Mouse (Mus musculus) hindbrain, embryonic 16.5 days (tissue): Measurements from ENCODE around the gene Rpl23a. TPM values are rescaled to one million over a fixed set of nuclear protein-coding genes. Genes with fewer than 3 reads are reported as not detected.

Experiments
- ATAC-seq: fragments of 200-750 bp; cut with Nextera tagmentation; 2 replicates; pipeline ENCODE4 v1.8.0; 2017; ENCODE audit warnings: moderate TSS enrichment, moderate library complexity
- H3K27ac ChIP-seq: fragments of 300-500 bp; sonication (generic); 2 replicates; pipeline ENCODE4 v1.5.1; 2014; ENCODE audit warnings: low read depth, mild to moderate bottlenecking, control low read depth, low read length, moderate library complexity
- H3K27me3 ChIP-seq: fragments of 300-500 bp; sonication (generic); replicated peaks from 2 replicates; pipeline ENCODE4 v1.6.1; 2014; ENCODE audit warnings: low read length; ENCODE audit not compliant: control insufficient read depth, insufficient read depth
- H3K36me3 ChIP-seq: fragments of 300-500 bp; sonication (generic); 2 replicates; pipeline ENCODE4 v1.6.1; 2014; ENCODE audit warnings: mild to moderate bottlenecking, low read length, moderate library complexity, mixed read lengths; ENCODE audit not compliant: control insufficient read depth, insufficient read depth
- H3K4me1 ChIP-seq: fragments of 300-500 bp; sonication (generic); 2 replicates; pipeline ENCODE4 v1.6.1; 2014; ENCODE audit warnings: low read depth, low read length; ENCODE audit not compliant: control insufficient read depth, insufficient read depth
- H3K4me2 ChIP-seq: fragments of 300-500 bp; sonication (generic); 2 replicates; pipeline ENCODE4 v1.6.1; 2014; ENCODE audit warnings: mild to moderate bottlenecking, low read length, control low read depth, moderate library complexity
- H3K4me3 ChIP-seq: fragments of 300-500 bp; sonication (generic); 2 replicates; pipeline ENCODE4 v1.5.1; 2014; ENCODE audit warnings: mild to moderate bottlenecking, low read length, control low read depth, moderate library complexity
- H3K9ac ChIP-seq: fragments of 300-500 bp; sonication (generic); 2 replicates; pipeline ENCODE4 v1.6.1; 2014; ENCODE audit warnings: low read depth, mild to moderate bottlenecking, control low read depth, low read length, moderate library complexity
- H3K9me3 ChIP-seq: fragments of 300-500 bp; sonication (generic); 2 replicates; pipeline ENCODE4 v1.6.1; 2014; ENCODE audit warnings: mild to moderate bottlenecking, low read length, moderate library complexity; ENCODE audit not compliant: control insufficient read depth
- WGBS: fragments of 180-500 bp; shearing (Covaris S2); extraction: QIAGEN DNeasy Blood & Tissue Kit; methylation state at CpG from one replicate; pipeline ENCODE4 v1.1.7; 2014; 5-methylcytosine and 5-hydroxymethylcytosine counted together
- polyA plus RNA-seq: library from polyadenylated mRNA; unstranded; fragments of >200 nt; fragmentation: Nextera tagmentation; extraction: Ambion mirVana; gene quantifications from 2 replicates; pipeline ENCODE4 v1.2.1, GENCODE M21; 2015

Rpl23a gene
- polyA plus RNA-seq, 1 experiment from 2014 or later: 677 TPM

DNA sequence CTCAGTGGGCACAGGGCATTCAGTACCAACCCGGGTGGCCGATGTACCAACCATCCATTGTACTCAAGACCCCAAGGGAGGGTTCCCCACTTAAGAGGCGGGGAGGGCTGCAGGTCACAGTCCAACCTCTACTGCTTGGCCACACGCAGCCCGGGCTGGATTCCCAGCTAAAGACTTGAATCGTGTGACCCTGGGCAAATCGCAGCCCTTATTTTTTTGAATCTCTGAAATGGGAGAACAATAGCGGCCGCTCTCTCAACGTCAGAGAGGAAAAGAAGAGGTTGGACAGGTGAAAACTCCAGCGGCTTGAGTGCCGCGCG, 18.8 kb downstream of the Rpl23a start:
- Histone ChIP-seq H3K27ac (peak overlapping the region; percentile 93), H3K36me3 (peaks cover 16% of the 10 kb centered on the region; the same call in 1 of the 2 replicates), H3K4me1 (peaks cover 27% of the 10 kb centered on the region), H3K27me3 (no peaks in the 10 kb centered on the region), H3K9ac (peak overlapping the region; percentile 97), H3K9me3 (no peaks in the 10 kb centered on the region), H3K4me2 (peak overlapping the region; percentile 86), H3K4me3 (peak overlapping the region; percentile 82)
- WGBS: 0% methylated on average over 14 of the region's 14 CpGs
- no peak; the same call in 1 of the 2 replicates for ATAC-seq

DNA sequence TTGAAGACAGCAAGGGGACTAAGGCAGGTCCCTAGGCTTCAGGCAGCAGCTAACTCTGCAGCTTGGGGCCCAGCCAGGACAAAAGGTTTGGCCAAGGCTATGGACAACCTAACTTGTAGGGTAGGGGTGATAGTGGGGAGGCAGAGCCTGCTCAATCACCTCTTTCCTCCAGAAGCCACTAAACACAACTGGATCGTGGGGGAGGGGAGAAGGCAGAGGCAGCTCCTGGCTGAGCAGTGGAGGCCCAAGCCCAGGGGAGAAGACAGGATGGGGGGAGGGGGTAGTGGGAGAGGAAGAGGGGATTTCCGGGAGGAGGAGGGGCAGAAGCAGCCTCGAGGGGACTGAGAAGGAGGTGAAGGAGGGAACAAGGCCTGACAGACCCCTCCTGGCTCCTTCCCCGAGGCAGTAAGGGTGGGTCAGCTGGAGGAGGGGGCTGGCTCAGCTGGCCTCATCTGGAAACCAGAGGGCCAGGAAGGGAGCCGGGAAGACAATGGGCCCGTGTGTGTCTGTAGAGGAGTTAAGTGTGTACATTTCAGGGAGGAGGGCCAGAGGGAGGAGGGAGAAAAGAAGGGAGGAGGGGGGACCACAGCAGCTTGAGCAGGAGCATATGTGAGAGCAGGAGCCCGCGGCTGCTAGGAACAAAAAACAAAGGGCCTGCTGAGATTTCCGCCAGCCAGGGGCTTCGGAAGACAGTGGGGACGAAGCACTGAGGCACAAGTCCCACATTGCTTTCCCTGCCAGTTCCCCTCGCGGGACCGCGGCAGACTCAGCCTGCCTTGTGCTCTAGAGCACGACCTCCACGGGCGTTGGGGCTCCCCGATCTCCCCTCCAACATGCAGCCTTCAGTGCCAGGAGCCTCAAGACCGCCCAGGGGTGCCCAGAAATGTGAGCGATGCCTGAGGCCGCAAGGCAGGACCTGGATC, 19.4 kb downstream of the Rpl23a start:
- Histone ChIP-seq H3K36me3 (peaks cover 17% of the 10 kb centered on the region), H3K4me3 (peak overlapping the region; percentile 82), H3K9me3 (no peaks in the 10 kb centered on the region), H3K9ac (peak overlapping the region; percentile 97), H3K4me2 (peak overlapping the region; percentile 86), H3K27ac (peak overlapping the region; percentile 93), H3K27me3 (no peaks in the 10 kb centered on the region), H3K4me1 (peaks cover 27% of the 10 kb centered on the region)
- WGBS: 0% methylated on average over 22 of the region's 22 CpGs
- peak; percentile 48 for ATAC-seq

DNA sequence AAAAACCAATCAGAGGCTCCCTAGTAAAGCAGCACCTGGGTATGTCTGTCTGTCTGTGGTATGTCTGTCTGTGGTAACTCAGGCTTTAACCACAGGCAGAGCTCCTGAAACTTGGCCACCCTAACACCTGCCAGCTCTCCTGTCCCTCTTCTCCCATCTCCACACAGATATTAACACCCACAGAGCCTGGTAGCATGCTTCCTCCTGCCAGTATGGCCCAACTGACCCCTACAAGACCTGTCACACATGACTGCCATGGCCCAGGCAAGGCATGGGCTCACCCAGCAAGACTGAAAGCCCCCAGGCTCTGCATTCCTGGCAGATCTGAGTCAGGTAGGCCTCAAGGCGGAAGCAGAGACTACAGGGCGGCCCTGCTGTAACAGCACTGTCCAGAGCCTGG, 20.3 kb downstream of the Rpl23a start:
- 78% methylated on average over 2 of the region's 2 CpGs for WGBS
- Histone ChIP-seq H3K9me3 (no peaks in the 10 kb centered on the region), H3K4me2 (peak overlapping the region; percentile 86), H3K4me3 (peak overlapping the region; percentile 82), H3K27ac (peak overlapping the region; percentile 93), H3K27me3 (no peaks in the 10 kb centered on the region), H3K9ac (peak overlapping the region; percentile 97), H3K36me3 (peaks cover 19% of the 10 kb centered on the region), H3K4me1 (peaks cover 28% of the 10 kb centered on the region)
- no peak for ATAC-seq

DNA sequence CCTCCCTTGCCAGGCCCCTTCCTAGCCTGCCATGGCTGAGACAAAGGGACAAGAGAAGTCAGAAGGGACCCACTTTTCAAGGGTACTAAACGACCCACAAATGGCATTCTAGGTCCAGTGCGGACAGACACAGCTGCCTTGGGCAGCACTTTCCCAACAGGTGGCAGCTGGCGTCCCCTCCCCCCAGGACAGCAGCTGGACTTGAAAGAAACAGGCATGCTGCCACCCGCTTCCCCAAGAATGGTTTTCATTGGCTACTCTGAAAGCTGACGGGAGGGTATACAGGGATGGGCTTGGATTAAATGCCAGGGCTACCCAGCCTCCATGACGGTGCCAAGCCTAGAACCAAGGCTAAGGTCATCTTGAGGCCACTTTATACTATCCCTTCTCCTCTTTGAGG, 20.9 kb downstream of the Rpl23a start:
- Histone ChIP-seq H3K4me2 (peak overlapping the region; percentile 86), H3K9ac (peak overlapping the region; percentile 97), H3K36me3 (peaks cover 24% of the 10 kb centered on the region), H3K27me3 (no peaks in the 10 kb centered on the region), H3K9me3 (no peaks in the 10 kb centered on the region), H3K27ac (peak overlapping the region; percentile 93), H3K4me3 (peak overlapping the region; percentile 82), H3K4me1 (peaks cover 32% of the 10 kb centered on the region)
- ATAC-seq: no peak
- 29% methylated on average over 6 of the region's 6 CpGs for WGBS

DNA sequence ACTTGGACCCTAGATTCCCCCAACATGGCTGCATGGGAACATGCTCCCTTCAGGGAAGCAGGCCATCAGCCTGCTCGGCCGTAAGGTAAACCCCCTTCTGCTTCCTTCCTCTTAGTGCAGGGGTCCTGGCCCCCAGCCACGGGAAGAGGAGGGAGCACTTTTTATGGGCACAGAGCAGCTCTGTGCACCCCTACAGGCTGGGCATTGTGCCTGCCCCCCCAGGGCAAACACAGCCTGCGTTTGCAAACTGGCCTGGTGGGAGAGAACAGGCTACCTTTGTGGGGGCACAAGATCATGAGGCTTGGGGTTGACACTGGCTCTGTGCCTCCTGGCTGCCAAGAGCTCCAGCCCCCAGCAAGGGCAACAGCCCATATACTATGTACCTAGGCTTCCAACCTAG, 21.4 kb downstream of the Rpl23a start:
- H3K4me2 ChIP-seq: peak overlapping the region; percentile 86
- H3K9ac ChIP-seq: peak overlapping the region; percentile 36
- 0 out of 2 replicates have a peak overlapping the region, but pooled peaks have one; percentile 5 for H3K4me3 ChIP-seq
- peak overlapping the region; percentile 93 for H3K27ac ChIP-seq
- H3K9me3 ChIP-seq: no peaks in the 10 kb centered on the region
- ATAC-seq: no peak
- 47% methylated on average over 4 of the region's 4 CpGs for WGBS
- H3K27me3 ChIP-seq: no peaks in the 10 kb centered on the region
- peaks cover 32% of the 10 kb centered on the region for H3K4me1 ChIP-seq
- H3K36me3 ChIP-seq: peaks cover 25% of the 10 kb centered on the region

DNA sequence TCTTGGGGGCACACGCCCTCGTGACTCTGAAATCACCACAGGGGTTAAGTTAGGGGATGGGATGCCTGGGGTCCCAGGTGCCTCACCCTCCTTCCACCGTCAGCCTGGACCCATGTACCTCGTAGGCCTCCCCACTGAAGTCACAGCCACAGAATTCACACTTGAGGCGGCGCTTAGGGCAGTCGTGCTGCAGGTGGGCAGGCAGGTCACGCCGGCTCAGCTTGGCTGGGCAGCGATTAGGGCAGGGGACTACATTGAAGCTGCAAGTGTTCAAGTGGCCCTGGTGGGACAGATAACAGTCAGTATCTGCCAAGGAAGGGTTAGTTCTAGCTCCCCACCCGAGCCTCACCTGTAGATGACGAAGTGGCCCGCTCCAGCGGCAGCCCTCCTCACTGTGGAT, 22.2 kb downstream of the Rpl23a start:
- no peak for ATAC-seq
- H3K4me3 ChIP-seq: no peak overlapping the region
- no peak overlapping the region for H3K4me2 ChIP-seq
- WGBS: 94% methylated on average over 14 of the region's 14 CpGs
- H3K9me3 ChIP-seq: no peaks in the 10 kb centered on the region
- H3K36me3 ChIP-seq: peaks cover 25% of the 10 kb centered on the region
- no peak overlapping the region for H3K9ac ChIP-seq
- H3K27me3 ChIP-seq: no peaks in the 10 kb centered on the region
- H3K4me1 ChIP-seq: peaks cover 30% of the 10 kb centered on the region
- H3K27ac ChIP-seq: no peak overlapping the region

DNA sequence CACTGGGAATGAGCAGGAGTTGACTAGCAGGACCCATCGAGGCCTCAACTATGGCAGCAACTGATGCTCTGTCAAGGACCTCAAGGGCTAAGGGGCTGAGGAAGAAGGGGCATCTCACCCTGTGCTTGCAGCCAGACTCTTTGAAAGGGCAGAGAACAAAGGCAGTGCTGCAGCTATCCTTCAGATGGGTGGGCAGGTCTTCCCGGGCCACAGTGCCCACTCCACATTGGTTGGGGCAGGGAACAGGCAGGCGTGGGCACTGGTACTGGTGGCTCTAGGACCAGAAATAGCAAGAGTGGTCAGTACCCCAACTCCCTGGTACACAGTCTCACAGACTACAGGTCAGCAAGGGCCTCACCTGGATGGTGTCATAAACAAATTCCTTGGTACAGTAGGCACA, 22.7 kb downstream of the Rpl23a start:
- peaks cover 25% of the 10 kb centered on the region for H3K4me1 ChIP-seq
- peaks cover 25% of the 10 kb centered on the region for H3K36me3 ChIP-seq
- 70% methylated on average over 3 of the region's 3 CpGs for WGBS
- H3K9ac ChIP-seq: no peak overlapping the region
- no peak overlapping the region for H3K27ac ChIP-seq
- no peak overlapping the region for H3K4me3 ChIP-seq
- H3K27me3 ChIP-seq: no peaks in the 10 kb centered on the region
- no peak for ATAC-seq
- H3K9me3 ChIP-seq: no peaks in the 10 kb centered on the region
- no peak overlapping the region for H3K4me2 ChIP-seq

DNA sequence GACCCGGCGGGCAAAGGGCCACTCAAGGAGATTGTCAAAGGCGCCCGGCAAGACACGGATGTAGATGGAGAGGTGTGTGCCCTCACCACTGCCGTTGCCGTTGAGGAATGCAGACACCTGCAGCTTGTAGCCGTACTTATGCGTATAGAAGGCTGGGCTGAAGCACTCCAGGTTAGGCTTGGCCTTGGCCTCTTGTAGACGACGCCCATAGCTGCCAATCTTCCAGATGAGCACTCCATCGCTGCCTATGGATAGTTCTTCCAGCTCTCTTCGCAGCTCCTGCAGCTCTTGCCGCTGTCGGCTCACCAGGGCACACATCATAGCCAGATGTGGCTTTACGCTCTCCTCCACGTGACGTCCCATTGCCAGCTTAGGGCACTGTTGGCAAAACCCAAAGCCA, 23.2 kb downstream of the Rpl23a start:
- Histone ChIP-seq H3K4me1 (peaks cover 24% of the 10 kb centered on the region), H3K27me3 (no peaks in the 10 kb centered on the region), H3K4me2 (no peak overlapping the region), H3K9ac (no peak overlapping the region), H3K27ac (no peak overlapping the region; the same call in 1 of the 2 replicates), H3K4me3 (no peak overlapping the region), H3K36me3 (peaks cover 25% of the 10 kb centered on the region), H3K9me3 (no peaks in the 10 kb centered on the region)
- WGBS: 89% methylated on average over 18 of the region's 18 CpGs
- ATAC-seq: no peak

DNA sequence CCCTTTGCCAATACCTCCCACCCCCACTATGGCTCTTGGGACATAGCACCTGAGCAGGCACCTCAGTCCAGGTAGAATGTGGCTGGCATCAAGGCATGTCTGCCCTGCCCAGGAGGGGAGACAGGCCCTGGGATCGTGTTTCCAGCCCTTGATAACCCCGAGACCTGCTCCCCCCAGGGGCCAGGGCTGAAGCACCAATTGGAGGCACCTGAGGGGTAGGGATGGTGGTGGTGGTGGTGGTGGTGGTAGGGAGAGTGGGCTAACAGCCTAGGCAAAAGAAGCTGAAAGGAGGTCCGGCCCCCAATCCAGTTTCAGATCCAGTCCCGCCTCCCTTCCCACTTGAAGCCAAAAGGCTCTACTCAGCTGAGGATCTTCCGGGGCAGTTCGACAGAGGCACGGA, 23.8 kb downstream of the Rpl23a start:
- Histone ChIP-seq H3K9ac (no peak overlapping the region), H3K4me2 (no peak overlapping the region), H3K9me3 (no peaks in the 10 kb centered on the region), H3K27ac (no peak overlapping the region), H3K36me3 (peaks cover 28% of the 10 kb centered on the region), H3K4me1 (peaks cover 29% of the 10 kb centered on the region), H3K4me3 (no peak overlapping the region), H3K27me3 (no peaks in the 10 kb centered on the region)
- WGBS: 79% methylated on average over 7 of the region's 7 CpGs
- no peak for ATAC-seq
